Mouse (Mus musculus) hindbrain, embryonic 12.5 days (tissue): ENCODE measurements around the gene Cdkal1. TPM values are rescaled to one million over a fixed set of nuclear protein-coding genes. Genes with fewer than 3 reads are reported as not detected.
A peak's percentile ranks its signal among the peaks of the same experiment; 100 is the strongest.

Experiments used
- ATAC-seq: fragments of 200-750 bp; cut with Nextera tagmentation; 2 replicates; pipeline ENCODE4 v1.8.0; 2017; ENCODE audit warnings: moderate TSS enrichment; ENCODE audit not compliant: low FRiP score
- H3K27ac ChIP-seq: fragments of 300-500 bp; sonication (generic); 2 replicates; pipeline ENCODE4 v1.5.1; 2016; ENCODE audit warnings: mild to moderate bottlenecking
- H3K27me3 ChIP-seq: fragments of 300-500 bp; sonication (generic); 2 replicates; pipeline ENCODE4 v1.6.1; 2016; ENCODE audit warnings: mild to moderate bottlenecking
- H3K36me3 ChIP-seq: fragments of 300-500 bp; sonication (generic); 2 replicates; pipeline ENCODE4 v1.6.1; 2016; ENCODE audit warnings: mild to moderate bottlenecking
- H3K4me1 ChIP-seq: fragments of 300-500 bp; sonication (generic); 2 replicates; pipeline ENCODE4 v1.6.1; 2016
- H3K4me2 ChIP-seq: fragments of 300-500 bp; sonication (generic); replicated peaks from 2 replicates; pipeline ENCODE4 v1.6.1; 2016; ENCODE audit warnings: mild to moderate bottlenecking
- H3K4me3 ChIP-seq: fragments of 300-500 bp; sonication (generic); 2 replicates; pipeline ENCODE4 v1.5.1; 2016; ENCODE audit warnings: mild to moderate bottlenecking
- H3K9ac ChIP-seq: fragments of 300-500 bp; sonication (generic); 2 replicates; pipeline ENCODE4 v1.6.1; 2016; ENCODE audit warnings: mild to moderate bottlenecking, moderate library complexity
- H3K9me3 ChIP-seq: fragments of 300-500 bp; sonication (generic); replicated peaks from 2 replicates; pipeline ENCODE4 v1.6.1; 2016; ENCODE audit warnings: mild to moderate bottlenecking
- WGBS: fragments of 180-500 bp; shearing (Covaris S2); methylation state at CpG from one replicate; pipeline ENCODE4 v1.1.7; 2016; 5-methylcytosine and 5-hydroxymethylcytosine counted together
- polyA plus RNA-seq: library from polyadenylated mRNA; unstranded; fragments of >200 nt; fragmentation: Nextera tagmentation; extraction: Ambion mirVana; gene quantifications from 2 replicates; pipeline ENCODE4 v1.2.1, GENCODE M21; 2016

Cdkal1 gene
- polyA plus RNA-seq, 1 experiment from 2014 or later, result 31.4 TPM

- Histone ChIP-seq H3K27ac (no peak overlapping the region), H3K36me3 (no peaks in the 10 kb centered on the region), H3K4me1 (peaks cover 22% of the 10 kb centered on the region), H3K4me3 (no peak overlapping the region), H3K27me3 (no peaks in the 10 kb centered on the region), H3K9me3 (no peaks in the 10 kb centered on the region), H3K4me2 (no peak overlapping the region), H3K9ac (no peak overlapping the region)
- WGBS, result 80% methylated on average over 1 of the region's 1 CpGs
- no peak for ATAC-seq
Measured at GRCm38 (mm10) chr13:29359341-29359740, 496.1 kb downstream of the Cdkal1 start.

- H3K4me2 ChIP-seq, result no peak overlapping the region
- no peaks in the 10 kb centered on the region for H3K36me3 ChIP-seq
- WGBS, result 84% methylated on average over 5 of the region's 5 CpGs
- H3K27me3 ChIP-seq, result no peaks in the 10 kb centered on the region
- ATAC-seq, result no peak
- H3K27ac ChIP-seq, result no peak overlapping the region
- peaks cover 14% of the 10 kb centered on the region for H3K4me1 ChIP-seq
- no peak overlapping the region for H3K9ac ChIP-seq
- no peak overlapping the region for H3K4me3 ChIP-seq
- no peaks in the 10 kb centered on the region for H3K9me3 ChIP-seq
Measured at GRCm38 (mm10) chr13:29357483-29357882, 498.0 kb downstream of the Cdkal1 start.

GRCm38 (mm10) chr13:29356158-29356485 is 499.4 kb downstream of the Cdkal1 start:
- Histone ChIP-seq H3K4me1 (peaks cover 14% of the 10 kb centered on the region), H3K27ac (no peak overlapping the region), H3K36me3 (no peaks in the 10 kb centered on the region), H3K9ac (no peak overlapping the region), H3K4me3 (no peak overlapping the region), H3K27me3 (no peaks in the 10 kb centered on the region), H3K9me3 (no peaks in the 10 kb centered on the region), H3K4me2 (no peak overlapping the region)
- ATAC-seq, result 0 out of 2 replicates have a peak, but pooled peaks have one; percentile 29
- WGBS, result 32% methylated on average over 10 of the region's 10 CpGs

- H3K9me3 ChIP-seq, result no peaks in the 10 kb centered on the region
- H3K4me3 ChIP-seq, result no peak overlapping the region
- H3K36me3 ChIP-seq, result no peaks in the 10 kb centered on the region
- 52% methylated on average over 3 of the region's 3 CpGs for WGBS
- no peaks in the 10 kb centered on the region for H3K27me3 ChIP-seq
- H3K4me1 ChIP-seq, result peaks cover 14% of the 10 kb centered on the region
- ATAC-seq, result no peak
- H3K27ac ChIP-seq, result peak overlapping the region; percentile 23; the same call in 1 of the 2 replicates
- H3K9ac ChIP-seq, result no peak overlapping the region
- no peak overlapping the region for H3K4me2 ChIP-seq
Measured at GRCm38 (mm10) chr13:29355484-29356157, 499.9 kb downstream of the Cdkal1 start.

- no peaks in the 10 kb centered on the region for H3K36me3 ChIP-seq
- H3K9me3 ChIP-seq, result no peaks in the 10 kb centered on the region
- 90% methylated on average over 4 of the region's 4 CpGs for WGBS
- no peak overlapping the region for H3K4me2 ChIP-seq
- no peak overlapping the region for H3K4me3 ChIP-seq
- ATAC-seq, result no peak
- no peak overlapping the region for H3K9ac ChIP-seq
- H3K4me1 ChIP-seq, result peaks cover 14% of the 10 kb centered on the region
- no peaks in the 10 kb centered on the region for H3K27me3 ChIP-seq
- H3K27ac ChIP-seq, result no peak overlapping the region
Measured at GRCm38 (mm10) chr13:29354943-29355342, 500.5 kb downstream of the Cdkal1 start.

- Histone ChIP-seq H3K4me3 (no peak overlapping the region), H3K4me1 (peaks cover 18% of the 10 kb centered on the region), H3K4me2 (no peak overlapping the region), H3K27ac (no peak overlapping the region), H3K36me3 (no peaks in the 10 kb centered on the region), H3K27me3 (no peaks in the 10 kb centered on the region), H3K9me3 (no peaks in the 10 kb centered on the region), H3K9ac (no peak overlapping the region)
- ATAC-seq, result no peak
- 79% methylated on average over 5 of the region's 5 CpGs for WGBS
Measured at GRCm38 (mm10) chr13:29353888-29354415, 501.5 kb downstream of the Cdkal1 start.

GRCm38 (mm10) chr13:29351023-29351684 is 504.3 kb downstream of the Cdkal1 start:
- Histone ChIP-seq H3K4me1 (peaks cover 14% of the 10 kb centered on the region), H3K9me3 (no peaks in the 10 kb centered on the region), H3K9ac (no peak overlapping the region), H3K4me2 (no peak overlapping the region), H3K27ac (no peak overlapping the region), H3K27me3 (no peaks in the 10 kb centered on the region), H3K36me3 (peaks cover 5% of the 10 kb centered on the region; the same call in 1 of the 2 replicates), H3K4me3 (no peak overlapping the region)
- 87% methylated on average over 9 of the region's 9 CpGs for WGBS
- no peak for ATAC-seq

GRCm38 (mm10) chr13:29350004-29350403 is 505.5 kb downstream of the Cdkal1 start:
- Histone ChIP-seq H3K27me3 (no peaks in the 10 kb centered on the region), H3K27ac (no peak overlapping the region), H3K4me1 (peaks cover 7% of the 10 kb centered on the region; the same call in 1 of the 2 replicates), H3K36me3 (peaks cover 5% of the 10 kb centered on the region; the same call in 1 of the 2 replicates), H3K9ac (no peak overlapping the region), H3K9me3 (no peaks in the 10 kb centered on the region), H3K4me3 (no peak overlapping the region), H3K4me2 (no peak overlapping the region)
- ATAC-seq, result no peak
- 73% methylated on average over 4 of the region's 4 CpGs for WGBS

- no peaks in the 10 kb centered on the region for H3K9me3 ChIP-seq
- H3K4me2 ChIP-seq, result no peak overlapping the region
- H3K9ac ChIP-seq, result no peak overlapping the region
- 80% methylated on average over 7 of the region's 7 CpGs for WGBS
- no peak overlapping the region for H3K4me3 ChIP-seq
- peaks cover 5% of the 10 kb centered on the region; the same call in 1 of the 2 replicates for H3K36me3 ChIP-seq
- H3K27ac ChIP-seq, result no peak overlapping the region
- peaks cover 7% of the 10 kb centered on the region; the same call in 1 of the 2 replicates for H3K4me1 ChIP-seq
- no peaks in the 10 kb centered on the region for H3K27me3 ChIP-seq
- no peak for ATAC-seq
Measured at GRCm38 (mm10) chr13:29349386-29349961, 506.0 kb downstream of the Cdkal1 start.

- 93% methylated on average over 3 of the region's 3 CpGs for WGBS
- H3K4me1 ChIP-seq, result peaks cover 7% of the 10 kb centered on the region; the same call in 1 of the 2 replicates
Measured at GRCm38 (mm10) chr13:29348331-29348730, 507.1 kb downstream of the Cdkal1 start.

GRCm38 (mm10) chr13:29332640-29333412 is 522.6 kb downstream of the Cdkal1 start:
- Histone ChIP-seq H3K9me3 (no peaks in the 10 kb centered on the region), H3K27ac (no peak overlapping the region; the same call in 1 of the 2 replicates), H3K36me3 (no peaks in the 10 kb centered on the region), H3K27me3 (no peaks in the 10 kb centered on the region), H3K9ac (no peak overlapping the region), H3K4me3 (no peak overlapping the region), H3K4me2 (no peak overlapping the region), H3K4me1 (no peaks in the 10 kb centered on the region)
- no peak for ATAC-seq
- 79% methylated on average over 6 of the region's 6 CpGs for WGBS

More at GRCm38 (mm10) chr13:29348331-29348730, 507.1 kb downstream of the Cdkal1 start:
- Histone ChIP-seq H3K4me2 (no peak overlapping the region), H3K27me3 (no peaks in the 10 kb centered on the region), H3K9me3 (no peaks in the 10 kb centered on the region), H3K9ac (no peak overlapping the region), H3K4me3 (no peak overlapping the region), H3K36me3 (peaks cover 5% of the 10 kb centered on the region; the same call in 1 of the 2 replicates), H3K27ac (no peak overlapping the region)
- no peak for ATAC-seq

- Histone ChIP-seq H3K27me3 (no peaks in the 10 kb centered on the region), H3K27ac (no peak overlapping the region), H3K36me3 (no peaks in the 10 kb centered on the region), H3K4me2 (no peak overlapping the region), H3K9me3 (no peaks in the 10 kb centered on the region), H3K9ac (no peak overlapping the region), H3K4me3 (no peak overlapping the region), H3K4me1 (0 out of 2 replicates have a peak, but pooled peaks cover 4% of the 10 kb centered on the region)
- no peak for ATAC-seq
- 88% methylated on average over 4 of the region's 4 CpGs for WGBS
Measured at GRCm38 (mm10) chr13:29325946-29326345, 529.5 kb downstream of the Cdkal1 start.
